Mouse (Mus musculus) megakaryocyte progenitor cell, adult 5-6 weeks (primary cell): ENCODE data around the gene Dap3. TPM values are rescaled to one million over a fixed set of nuclear protein-coding genes. Genes with fewer than 3 reads are reported as not detected.
"Not testable (repeated sequence)": the region's sequence is repeated elsewhere in the genome, so short reads cannot be mapped to it uniquely, and the experiment has no call there.

ENCODE experiments used
- ATAC-seq: replicated peaks from 2 replicates; pipeline ENCODE4 v1.8.0; 2016; ENCODE audit warnings: mild to moderate bottlenecking, moderate TSS enrichment, inconsistent platforms; ENCODE audit not compliant: poor library complexity
- total RNA-seq, 2 experiments: library from RNA; stranded (forward) in 1 of 2; stranded (reverse) in 1 of 2; fragments of 157-497, 149-512 nt in 1 of 2; fragments of 200-1000 nt in 1 of 2; gene quantifications; 2 replicates each; pipeline versions ENCODE4 v1.2.3 to v1.2.4; 2015 to 2017

Dap3 gene
- total RNA-seq (2015) = 109 and 126 TPM in 2 replicates
- total RNA-seq (2017) = 62.3 and 87.2 TPM in 2 replicates

DNA sequence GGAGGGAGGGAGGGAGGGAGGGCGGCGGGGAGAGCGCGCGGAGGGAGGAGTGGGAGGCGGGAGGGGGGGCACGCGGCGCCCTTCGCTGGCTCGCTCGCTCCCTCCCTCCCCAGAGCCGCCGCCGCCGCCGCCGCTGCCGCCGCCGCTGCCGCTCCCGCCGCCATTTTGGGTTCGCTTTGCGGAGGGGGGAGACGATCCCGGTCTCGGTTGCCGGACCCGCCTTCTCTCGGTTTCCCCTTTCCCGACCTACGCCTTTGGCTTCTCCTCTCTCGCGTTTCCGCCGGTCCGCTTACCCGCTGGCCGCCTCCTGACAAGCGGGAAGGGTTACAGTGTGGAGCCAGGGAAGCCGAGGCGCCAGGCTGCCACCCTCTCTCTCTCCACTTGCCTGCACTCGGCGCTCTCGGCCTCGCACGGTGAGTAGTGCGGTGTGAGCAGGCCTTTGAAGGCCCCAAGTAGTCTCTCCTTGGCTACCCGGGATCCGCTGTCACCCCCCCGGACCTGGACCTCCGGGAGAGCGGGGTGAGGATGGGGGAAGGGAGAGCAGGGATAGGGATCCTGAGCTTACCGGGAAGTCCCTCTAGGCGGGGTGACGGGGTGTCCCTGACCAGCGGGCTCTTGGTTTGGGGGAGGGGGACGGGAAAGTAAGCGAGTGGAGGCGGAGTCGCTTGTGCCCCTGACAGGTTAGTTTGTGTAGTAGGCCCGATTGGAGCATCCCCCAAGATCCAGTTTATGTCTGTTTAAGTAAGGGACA lies at the start of gene Dap3, which contains the start of gene Ash1l:
Gene Dap3 (minus strand): TSS at position 606 of the 751 bp plus-strand sequence.
Gene Ash1l (plus strand): TSS at position 47 of the 751 bp plus-strand sequence.
- peak; percentile 68 for ATAC-seq

DNA sequence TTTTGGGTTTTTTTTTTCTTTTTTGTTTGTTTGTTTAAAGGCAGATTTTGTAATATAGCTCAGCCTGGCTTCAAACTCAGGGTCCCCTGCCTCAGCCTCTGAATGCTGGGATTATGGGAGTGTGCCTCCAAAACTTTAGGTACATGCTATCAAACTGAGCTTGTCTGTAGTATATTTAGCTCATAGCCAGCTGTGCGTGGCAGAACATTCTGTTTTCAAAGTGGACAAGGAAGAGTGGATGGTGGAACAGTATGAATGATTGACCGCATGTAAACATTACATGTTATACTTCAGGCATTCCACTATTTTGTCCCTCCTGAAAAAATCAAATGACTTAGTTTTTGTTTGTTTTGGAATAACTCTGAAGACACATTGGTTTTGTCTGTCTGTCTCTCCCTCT lies 41.8 kb upstream of the Dap3 start:
- ATAC-seq = no peak

DNA sequence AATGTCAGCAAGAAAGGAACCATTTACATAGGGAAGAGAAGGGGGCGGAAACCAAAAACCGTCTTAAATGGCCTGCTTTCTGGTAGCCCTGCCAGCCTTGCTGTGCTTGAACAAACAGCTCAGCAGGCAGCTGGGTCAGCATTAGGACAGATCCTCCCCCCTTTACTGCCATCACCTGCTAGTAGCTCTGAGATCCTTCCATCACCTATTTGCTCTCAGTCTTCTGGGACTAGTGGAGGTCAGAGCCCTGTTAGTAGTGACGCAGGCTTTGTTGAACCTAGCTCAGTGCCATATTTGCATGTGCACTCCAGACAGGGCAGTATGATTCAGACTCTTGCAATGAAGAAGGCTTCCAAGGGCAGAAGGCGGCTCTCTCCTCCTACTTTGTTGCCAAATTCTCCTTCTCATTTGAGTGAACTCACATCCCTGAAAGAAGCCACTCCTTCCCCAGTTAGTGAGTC lies 33.0 kb upstream of the Dap3 start:
- no peak for ATAC-seq

DNA sequence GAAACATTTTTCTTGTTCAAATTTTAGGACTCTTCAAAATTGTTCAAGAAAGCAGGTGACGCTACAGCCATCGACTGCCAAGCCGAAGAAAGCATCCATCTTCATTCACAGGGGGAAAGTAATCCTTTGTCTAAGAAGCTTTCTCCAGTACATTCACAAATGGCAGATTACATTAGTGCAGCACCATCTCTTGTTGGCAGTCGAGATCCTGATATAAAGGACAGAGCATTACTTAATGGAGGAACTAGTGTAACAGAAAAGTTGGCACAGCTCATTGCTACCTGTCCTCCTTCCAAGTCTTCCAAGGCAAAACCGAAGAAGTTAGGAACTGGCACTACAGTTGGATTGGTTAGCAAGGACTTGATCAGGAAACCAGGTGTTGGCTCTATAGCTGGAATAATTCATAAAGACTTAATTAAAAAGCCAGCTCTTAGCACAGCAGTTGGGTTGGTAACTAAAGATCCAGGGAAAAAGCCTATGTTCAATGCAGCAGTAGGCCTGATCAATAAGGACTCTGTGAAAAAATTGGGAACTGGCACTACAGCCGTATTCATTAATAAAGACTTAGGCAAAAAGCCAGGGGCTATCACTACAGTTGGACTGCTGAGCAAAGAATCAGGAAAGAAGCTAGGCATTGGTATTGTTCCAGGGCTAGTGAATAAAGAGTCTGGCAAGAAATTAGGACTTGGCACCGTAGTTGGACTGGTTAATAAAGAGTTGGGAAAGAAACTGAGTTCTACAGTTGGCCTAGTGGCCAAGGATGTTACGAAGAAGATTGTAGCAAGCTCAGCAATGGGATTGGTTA lies 30.4 kb upstream of the Dap3 start:
- no peak for ATAC-seq

DNA sequence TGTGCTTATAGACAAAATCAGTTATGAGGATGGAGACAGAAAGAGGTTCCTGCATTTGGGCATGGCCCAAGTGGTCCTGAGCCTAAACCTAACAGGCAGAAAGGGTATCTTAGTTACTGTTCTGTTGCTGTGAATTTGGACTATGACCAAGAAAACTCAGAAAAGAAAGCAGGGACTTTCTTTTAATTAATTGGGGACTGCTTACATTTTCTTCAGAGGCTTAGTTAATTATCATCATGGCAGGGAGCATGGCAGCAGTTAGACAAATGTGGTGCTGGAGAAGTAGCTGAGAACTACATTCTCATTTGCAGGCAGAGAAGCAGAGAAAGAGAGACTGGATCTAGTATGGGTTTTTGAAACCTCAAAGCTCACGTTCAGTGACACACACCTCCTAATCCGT lies 24.0 kb upstream of the Dap3 start:
- no peak for ATAC-seq

DNA sequence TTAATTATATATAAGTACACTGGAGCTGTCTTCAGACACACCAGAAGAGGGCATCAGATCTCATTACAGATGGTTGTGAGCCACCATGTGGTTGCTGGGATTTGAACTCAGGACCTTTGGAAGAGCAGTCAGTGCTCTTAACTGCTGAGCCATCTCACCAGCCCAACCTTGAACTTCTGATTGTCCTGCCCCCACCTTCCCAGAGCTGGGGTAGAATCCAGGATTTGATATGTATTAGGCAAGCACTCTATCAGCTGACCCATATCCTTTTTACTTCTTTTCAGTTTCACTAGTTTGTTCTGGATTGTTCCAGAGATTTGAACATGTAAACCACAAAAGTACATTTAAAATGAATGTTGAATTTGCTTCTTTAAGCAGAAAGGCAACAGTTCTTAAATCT lies 12.2 kb upstream of the Dap3 start:
- not testable (repeated sequence) for ATAC-seq

DNA sequence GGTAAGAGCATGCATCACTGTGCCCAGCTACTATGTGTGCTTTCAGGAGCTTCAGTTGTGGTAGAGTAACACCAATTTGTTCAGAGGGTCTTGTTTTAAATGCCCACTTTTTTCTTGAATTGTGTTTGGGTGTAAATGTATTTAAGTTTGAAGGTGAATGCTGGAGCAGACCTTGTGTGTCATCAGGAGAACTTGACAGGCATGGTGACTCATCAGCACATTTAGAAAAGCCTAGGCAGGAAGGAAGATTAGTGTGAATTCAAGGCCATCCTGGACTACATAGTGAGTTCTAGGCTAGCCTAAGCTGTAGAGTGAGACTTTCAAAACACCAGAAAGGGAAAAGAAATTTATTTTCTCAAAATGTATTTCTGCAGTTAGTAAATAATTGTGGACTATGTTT lies 2.8 kb upstream of the Dap3 start:
- ATAC-seq = no peak

DNA sequence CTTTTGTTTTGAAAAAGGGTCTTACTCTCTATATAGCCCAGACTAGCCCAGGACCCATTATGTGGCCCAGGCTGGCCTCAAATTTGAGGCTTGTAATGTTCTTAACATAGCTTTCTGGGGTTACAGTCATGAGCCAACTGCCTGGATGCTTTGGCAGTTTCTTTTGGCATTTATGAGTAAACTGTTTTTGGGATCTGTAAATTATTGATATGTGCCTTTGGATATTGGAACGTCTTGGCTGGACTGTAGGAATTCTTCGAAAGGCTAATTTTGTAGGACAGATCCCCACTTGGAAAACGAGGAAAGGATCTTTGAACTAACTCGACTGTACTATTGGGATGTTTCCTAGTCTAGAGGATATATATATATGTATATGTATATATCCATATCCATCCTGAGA lies 2.3 kb upstream of the Dap3 start:
- ATAC-seq = no peak

DNA sequence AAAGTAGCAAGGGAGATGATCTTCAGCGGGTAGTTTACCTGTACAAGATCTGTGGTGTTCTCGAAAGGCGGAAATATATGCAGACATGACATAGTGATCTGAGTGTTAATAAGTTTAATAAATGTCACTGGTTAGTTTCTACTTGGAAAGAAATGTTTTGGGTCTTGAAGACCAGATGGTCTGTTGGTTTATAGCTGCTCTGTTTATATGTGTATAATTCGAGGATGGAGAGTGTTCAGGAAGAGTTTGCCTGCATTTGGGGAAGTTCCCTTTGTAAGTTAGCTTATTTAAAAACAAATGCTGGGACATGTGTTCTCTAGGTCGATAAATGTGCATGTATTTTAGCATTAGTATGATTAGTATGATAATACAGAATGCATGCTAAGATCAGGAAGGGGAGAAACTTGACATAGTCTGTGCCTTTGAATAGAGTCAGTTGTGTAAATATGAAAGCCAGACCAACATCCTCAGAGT lies 383 bp upstream of the Dap3 start:
- ATAC-seq = no peak

DNA sequence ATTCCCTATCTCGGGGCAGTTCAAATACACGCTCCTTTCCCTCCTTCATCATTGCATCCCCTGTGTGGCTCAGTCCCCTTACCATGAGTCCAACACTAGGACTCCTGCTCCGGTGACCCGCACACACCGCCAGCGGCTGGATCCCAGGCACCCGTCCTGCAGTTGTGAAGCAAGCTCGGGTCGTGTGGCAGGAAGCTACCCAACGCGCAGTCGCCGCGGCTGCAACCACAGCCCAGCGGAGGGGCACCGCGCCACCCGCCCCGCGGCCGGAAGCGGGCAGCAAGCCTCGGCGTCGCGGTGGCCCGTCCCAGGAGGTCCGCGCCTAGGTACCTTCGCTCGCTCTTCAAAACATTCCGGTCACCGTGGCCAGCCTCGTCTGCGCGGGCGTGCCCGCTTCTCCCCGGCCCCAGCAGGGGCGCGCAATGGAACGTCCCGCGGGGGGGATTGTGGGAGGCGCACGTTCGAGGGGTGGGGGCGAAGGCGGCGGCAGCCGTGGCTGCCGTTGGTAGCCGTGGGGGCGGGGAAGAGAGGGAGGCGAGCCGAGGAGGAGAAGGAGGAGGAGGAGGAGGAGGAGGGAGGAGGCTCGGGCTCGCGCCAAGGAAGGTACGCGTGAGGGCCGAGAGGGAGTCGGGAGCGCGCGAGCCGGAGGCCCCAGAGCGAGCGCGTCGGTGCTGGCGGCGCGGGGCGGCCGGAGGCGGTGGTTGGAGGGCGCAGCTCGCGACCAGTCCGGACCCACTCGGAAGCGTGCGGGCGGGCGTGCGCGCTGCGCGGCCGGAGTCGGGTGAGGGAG lies 1.0 kb downstream of the Dap3 start:
- peak; percentile 79 for ATAC-seq

DNA sequence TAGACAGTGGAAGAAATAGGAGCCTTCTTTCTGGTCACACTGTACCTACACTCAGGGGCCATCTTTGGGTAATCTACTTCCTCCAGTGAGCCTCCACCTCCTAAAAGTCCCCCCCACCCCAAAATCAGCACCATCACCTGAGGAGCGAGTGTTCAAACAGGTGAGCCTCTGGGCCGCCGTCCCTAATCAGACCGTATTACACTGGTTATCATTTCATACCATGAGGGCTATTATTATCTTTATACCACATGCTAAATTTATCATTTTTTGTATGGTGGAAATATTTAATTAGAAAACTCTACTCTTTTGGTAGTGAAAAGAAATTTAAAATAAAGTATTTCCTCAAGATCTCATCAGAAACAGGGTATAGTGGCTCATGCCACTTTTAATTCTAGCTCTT lies 6.9 kb downstream of the Dap3 start:
- no peak for ATAC-seq

DNA sequence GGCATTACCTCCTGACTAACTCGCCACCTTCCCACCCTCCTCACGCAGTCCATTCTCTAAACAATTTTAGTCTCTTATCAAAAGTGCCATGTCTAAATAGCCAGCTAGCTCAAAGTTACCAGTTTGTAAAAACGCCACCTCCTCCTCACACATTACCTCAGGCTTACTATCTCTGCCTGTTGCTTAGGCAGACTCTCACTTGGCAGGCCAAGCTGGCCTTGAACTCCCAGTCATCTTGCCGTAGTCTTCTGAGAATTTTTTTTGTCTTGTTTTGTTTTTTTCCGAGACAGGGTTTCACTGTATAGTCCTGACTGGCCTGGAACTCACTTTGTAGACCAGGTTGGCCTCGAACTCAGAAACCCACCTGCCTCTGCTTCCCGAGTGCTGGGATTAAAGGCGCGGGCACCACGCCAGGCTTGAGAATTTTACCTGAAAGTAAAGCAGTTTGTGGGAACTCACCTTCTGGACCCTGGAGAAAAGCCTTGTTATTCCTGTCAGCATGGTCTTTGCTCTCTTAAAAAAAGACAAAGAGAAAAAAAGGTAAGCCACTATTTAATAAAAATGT lies 8.6 kb downstream of the Dap3 start:
- no peak for ATAC-seq

DNA sequence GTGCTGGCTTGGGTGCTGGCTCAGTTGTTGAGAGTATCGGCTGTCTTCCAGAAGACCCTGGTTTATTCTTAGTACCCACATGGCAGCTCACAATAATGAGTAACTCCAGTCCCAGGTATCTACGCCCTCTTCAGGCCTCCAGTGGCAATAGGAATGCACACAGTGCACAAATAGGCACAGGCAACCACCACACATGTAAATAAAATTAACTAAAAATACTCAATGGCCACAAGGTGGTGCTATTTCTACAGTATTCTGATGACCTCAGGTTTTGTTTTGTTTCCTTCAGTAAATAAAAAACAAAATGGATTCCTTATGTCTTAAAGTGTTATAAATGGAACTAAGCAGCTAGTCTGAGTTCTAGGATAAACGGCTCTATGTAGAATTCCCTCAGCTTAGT lies 11.2 kb downstream of the Dap3 start:
- peak; percentile 91 for ATAC-seq

DNA sequence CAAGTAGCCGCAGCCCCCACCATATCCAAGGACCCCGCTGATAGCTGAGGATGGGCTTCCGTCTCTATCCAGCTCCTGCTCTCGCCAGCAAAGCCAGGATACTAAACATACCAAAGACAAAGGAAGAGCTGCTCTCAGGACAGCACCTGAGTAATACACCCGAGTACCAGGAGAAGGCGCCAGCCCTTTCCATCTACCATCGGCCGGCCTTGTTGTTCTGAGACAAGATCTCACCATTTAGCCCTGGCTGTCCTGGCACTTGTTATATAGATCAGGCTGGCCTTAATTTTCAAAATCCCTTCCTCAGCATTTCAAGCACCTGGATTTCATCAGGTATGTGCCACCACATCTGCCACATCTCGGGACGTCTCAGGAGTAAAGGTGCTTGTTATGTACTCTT lies 11.9 kb downstream of the Dap3 start:
- no peak for ATAC-seq

DNA sequence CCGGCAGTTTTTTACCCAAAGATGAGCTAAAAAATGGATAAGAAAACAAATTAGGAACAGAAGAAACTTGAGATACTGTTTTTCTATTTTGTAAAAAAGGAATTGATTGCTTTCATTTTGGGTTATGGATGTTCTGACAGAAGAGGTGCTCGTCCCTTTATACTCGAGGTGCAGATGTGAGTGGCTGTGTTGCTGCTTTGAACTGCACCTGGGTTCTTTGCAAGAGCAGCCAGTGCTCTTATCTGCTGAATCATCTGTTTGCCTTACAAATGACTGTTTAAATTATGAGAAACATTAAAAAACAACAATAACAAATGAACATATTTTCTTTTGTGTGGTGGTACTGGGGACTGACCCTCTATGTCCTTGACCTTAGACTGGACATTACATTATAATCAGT lies 21.5 kb downstream of the Dap3 start:
- no peak for ATAC-seq

DNA sequence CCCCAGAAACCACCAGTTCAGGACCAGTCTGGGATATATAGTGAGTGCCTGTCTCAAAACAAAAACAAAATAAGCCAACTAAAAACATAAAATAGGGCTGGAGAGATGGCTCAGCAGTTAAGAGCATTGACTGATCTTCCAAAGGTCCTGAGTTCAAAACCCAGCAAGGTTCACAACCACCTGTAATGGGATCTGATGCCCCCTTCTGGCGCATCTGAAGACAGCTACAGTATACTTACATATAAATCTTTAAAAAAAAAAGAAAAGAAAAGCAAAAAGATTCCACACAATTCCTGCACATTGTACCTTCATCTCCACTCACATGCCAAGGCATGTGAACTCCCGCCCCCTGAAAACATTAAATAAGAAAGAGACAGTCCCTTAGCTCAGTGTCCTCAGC lies 25.3 kb downstream of the Dap3 start:
- no peak for ATAC-seq

DNA sequence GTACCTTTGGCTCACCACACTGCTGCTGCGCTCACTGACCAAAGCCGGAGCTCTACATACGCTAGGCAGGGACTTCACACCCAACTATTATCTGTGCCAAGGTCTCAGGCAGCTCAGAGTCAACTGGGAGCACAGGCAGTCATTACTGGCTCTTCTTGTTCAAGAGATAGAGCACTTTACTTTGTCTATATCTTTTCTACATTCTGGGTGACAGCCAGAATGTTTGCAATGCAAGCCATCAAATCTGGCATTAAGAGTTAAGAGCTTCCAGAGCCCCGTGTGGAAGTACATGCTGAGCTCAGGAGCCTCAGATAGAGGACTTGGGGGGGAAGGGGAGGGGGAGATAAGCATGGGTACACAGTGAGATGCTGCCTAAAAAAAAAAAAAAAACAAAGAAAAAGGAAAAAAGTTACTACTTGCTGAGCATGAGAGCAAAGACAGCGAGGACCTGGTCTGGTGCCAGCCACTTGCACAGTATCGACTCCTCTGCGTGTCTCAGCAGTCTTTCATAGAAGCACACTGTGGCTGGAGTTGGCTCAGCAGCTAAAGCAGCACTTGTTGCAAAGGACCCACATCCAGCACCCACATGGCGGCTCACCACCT lies 26.9 kb downstream of the Dap3 start:
- ATAC-seq = peak; percentile 91

DNA sequence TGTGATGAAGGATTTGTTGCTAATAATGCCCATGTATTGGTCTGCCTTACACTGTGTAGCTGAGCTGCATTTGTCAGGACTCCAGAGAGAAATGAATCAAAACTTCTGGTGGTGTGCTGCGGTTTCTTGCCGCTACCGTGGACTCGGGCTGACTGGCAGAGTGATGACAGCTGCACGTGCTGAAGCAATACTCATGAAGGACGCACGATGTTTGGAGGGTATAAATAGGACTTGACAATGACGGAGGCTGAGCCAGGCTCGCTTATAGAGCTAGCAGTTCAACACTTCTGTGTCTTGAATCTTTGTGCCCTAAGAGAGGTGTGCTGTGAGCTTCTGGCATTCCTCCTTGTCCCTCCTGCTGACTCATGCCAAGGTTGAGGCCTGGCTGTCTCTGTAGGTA lies 29.6 kb downstream of the Dap3 start:
- ATAC-seq = no peak

DNA sequence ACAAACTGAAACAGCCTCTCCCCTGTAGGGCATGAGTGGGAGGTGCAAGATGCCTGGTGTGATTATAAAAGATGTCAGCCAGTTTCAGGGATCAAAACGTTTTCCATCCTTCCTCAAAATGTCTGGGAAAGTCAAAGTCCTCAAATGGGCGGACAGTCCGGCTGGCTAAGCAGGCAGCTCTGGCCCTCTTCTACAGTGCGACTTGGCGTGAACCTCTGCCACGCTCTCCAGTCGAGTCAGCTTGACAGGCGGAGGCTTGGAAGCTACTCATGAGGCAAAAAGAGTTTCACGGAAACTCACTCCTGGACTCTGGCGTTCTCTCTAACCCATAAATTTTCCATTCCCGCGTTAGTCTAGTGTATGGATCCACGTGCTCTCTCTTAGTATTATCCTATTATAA lies 32.0 kb downstream of the Dap3 start:
- ATAC-seq = no peak

DNA sequence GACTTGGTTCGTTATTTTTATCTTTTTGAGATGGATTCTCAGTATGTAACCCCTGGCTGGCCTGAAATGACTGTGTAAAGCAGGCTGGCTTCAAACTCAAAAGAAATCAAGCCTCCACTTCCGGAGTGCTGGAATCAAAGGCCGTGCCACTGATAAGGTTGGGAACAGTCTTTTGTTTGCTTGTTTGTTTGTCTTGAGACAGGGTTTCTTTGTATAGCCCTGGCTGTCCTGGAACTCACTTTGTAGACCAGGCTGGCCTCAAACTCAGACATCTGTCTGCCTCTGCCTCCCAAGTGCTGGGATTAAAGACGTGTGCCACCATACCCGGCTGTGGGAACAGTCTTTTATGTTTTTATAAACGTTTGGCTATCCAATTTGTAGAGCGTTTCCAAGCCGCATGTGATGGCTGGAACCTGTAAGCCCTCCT lies 36.6 kb downstream of the Dap3 start:
- peak; percentile 2; the same call in 1 of the 2 replicates for ATAC-seq
